In genomic region chr3:126261270-126261669, GRCm38 (mm10) we compare ENCODE assay signal across 16 mouse cellular contexts.
DNase-seq lines count a peak whose midpoint lies in the region; ATAC-seq and TF ChIP-seq lines count a peak whose summit lies in the region.
"Had no signal": no experiment of that assay in that cellular context is flagged by ENCODE, and none has a peak within 500 bp of the region (broad histone marks: within the 10 kb centered on the region; RNA-seq: fewer than 3 reads in every experiment).

No protein-coding gene starts in this region.

- ATAC-seq in intestine, postnatal 0 days, result no peak
- no peak for ATAC-seq in intestine, embryonic 15.5 days
- peak; percentile 44; the same call in 1 of the 2 replicates for ATAC-seq in midbrain, embryonic 11.5 days (ENCODE audit: low FRiP score)

- H3K9ac ChIP-seq in intestine, postnatal 0 days (ENCODE audit: low read depth, low read length), result no peak overlapping the region
- H3K9ac ChIP-seq in intestine, embryonic 15.5 days, result no peak overlapping the region
- H3K9ac ChIP-seq in midbrain, embryonic 11.5 days (ENCODE audit: low read length), result no peak overlapping the region
- H3K9ac ChIP-seq: hindbrain, embryonic 14.5 days; liver, embryonic 14.5 days had no signal

- DNase-seq in midbrain, embryonic 11.5 days (ENCODE audit: low spot score, missing footprints), result no peak
- DNase-seq in midbrain, embryonic 10.5 days (ENCODE audit: low spot score), result no peak
- peak; percentile 43 for DNase-seq in brain, adult 2 months (ENCODE audit: low read depth, low spot score)
- peak; percentile 26 for DNase-seq in retina, postnatal 1 day
- DNase-seq in thymus, postnatal 0 days (ENCODE audit: low spot score), result no peak
- DNase-seq in thymus, postnatal 4 days, result no peak
- DNase-seq: adrenal gland, postnatal 14 days; kidney, adult 9 months; right cerebral cortex, postnatal 14 days; thymus, adult 18-20 months had no signal

- 80% methylated on average over 8 of the region's 8 CpGs for whole genome bisulfite sequencing in intestine, postnatal 0 days
- WGBS in intestine, embryonic 15.5 days, result 87% methylated on average over 8 of the region's 8 CpGs
- 77% methylated on average over 4 of the region's 8 CpGs for WGBS in midbrain, embryonic 11.5 days
- 89% methylated on average over 8 of the region's 8 CpGs for WGBS in midbrain, embryonic 10.5 days

- H3K4me3 ChIP-seq in intestine, postnatal 0 days (ENCODE audit: low read depth, low read length), result no peak overlapping the region
- H3K4me3 ChIP-seq in intestine, embryonic 15.5 days (replicated peaks), result no peak overlapping the region
- no peak overlapping the region for H3K4me3 ChIP-seq in midbrain, embryonic 11.5 days (ENCODE audit: low read depth, low read length)
- no peak overlapping the region for H3K4me3 ChIP-seq in midbrain, embryonic 10.5 days
- H3K4me3 ChIP-seq: limb, embryonic 10.5 days had no signal

- H3K9me3 ChIP-seq in intestine, postnatal 0 days (ENCODE audit: control insufficient read depth), result no peaks in the 10 kb centered on the region
- no peaks in the 10 kb centered on the region for H3K9me3 ChIP-seq in intestine, embryonic 15.5 days
- H3K9me3 ChIP-seq in midbrain, embryonic 11.5 days (ENCODE audit: control insufficient read depth, low read length), result no peaks in the 10 kb centered on the region
- no peaks in the 10 kb centered on the region for H3K9me3 ChIP-seq in midbrain, embryonic 10.5 days (replicated peaks)
- H3K9me3 ChIP-seq: limb, embryonic 10.5 days had no signal

- TF ChIP-seq CTCF in intestine, postnatal 0 days (IDR thresholded peaks at IDR 0.05; ENCODE audit: low read depth), result peak; percentile 57

- H3K4me1 ChIP-seq in intestine, postnatal 0 days (replicated peaks; ENCODE audit: control insufficient read depth, insufficient read depth, low read length), result no peaks in the 10 kb centered on the region
- no peaks in the 10 kb centered on the region for H3K4me1 ChIP-seq in intestine, embryonic 15.5 days (replicated peaks)
- no peaks in the 10 kb centered on the region for H3K4me1 ChIP-seq in midbrain, embryonic 11.5 days (ENCODE audit: control insufficient read depth, insufficient read depth, low read length)
- no peaks in the 10 kb centered on the region for H3K4me1 ChIP-seq in midbrain, embryonic 10.5 days
- H3K4me1 ChIP-seq: limb, embryonic 10.5 days had no signal

- H3K4me2 ChIP-seq in intestine, postnatal 0 days (replicated peaks; ENCODE audit: low read depth), result no peak overlapping the region
- no peak overlapping the region for H3K4me2 ChIP-seq in intestine, embryonic 15.5 days (replicated peaks)
- no peak overlapping the region for H3K4me2 ChIP-seq in midbrain, embryonic 11.5 days
- H3K4me2 ChIP-seq: hindbrain, embryonic 14.5 days had no signal

- H3K27me3 ChIP-seq in intestine, postnatal 0 days (replicated peaks; ENCODE audit: control insufficient read depth, insufficient read depth, low read length), result no peaks in the 10 kb centered on the region
- no peaks in the 10 kb centered on the region for H3K27me3 ChIP-seq in intestine, embryonic 15.5 days (replicated peaks)
- H3K27me3 ChIP-seq in midbrain, embryonic 11.5 days (ENCODE audit: control insufficient read depth, insufficient read depth, low read length), result no peaks in the 10 kb centered on the region
- H3K27me3 ChIP-seq in midbrain, embryonic 10.5 days (ENCODE audit: low read depth, poor library complexity, severe bottlenecking), result no peaks in the 10 kb centered on the region

- H3K36me3 ChIP-seq in intestine, postnatal 0 days (ENCODE audit: control insufficient read depth, insufficient read depth), result no peaks in the 10 kb centered on the region
- no peaks in the 10 kb centered on the region for H3K36me3 ChIP-seq in intestine, embryonic 15.5 days
- H3K36me3 ChIP-seq in midbrain, embryonic 11.5 days (ENCODE audit: control insufficient read depth, insufficient read depth, low read length), result no peaks in the 10 kb centered on the region
- no peaks in the 10 kb centered on the region for H3K36me3 ChIP-seq in midbrain, embryonic 10.5 days
- H3K36me3 ChIP-seq: limb, embryonic 10.5 days had no signal

- no peak overlapping the region for H3K27ac ChIP-seq in intestine, postnatal 0 days (ENCODE audit: low read depth, low read length)
- no peak overlapping the region for H3K27ac ChIP-seq in intestine, embryonic 15.5 days
- H3K27ac ChIP-seq in midbrain, embryonic 11.5 days (ENCODE audit: low read depth, low read length), result no peak overlapping the region
- no peak overlapping the region for H3K27ac ChIP-seq in midbrain, embryonic 10.5 days (replicated peaks)
- H3K27ac ChIP-seq: hindbrain, embryonic 14.5 days; limb, embryonic 10.5 days; liver, embryonic 14.5 days; macrophage had no signal

Comparison
In these comparisons a context has a peak if more than half of its experiments do, and no peak if none do; other contexts are left out.
1. DNase-seq: peak in brain, adult 2 months (single experiment) and retina, postnatal 1 day (single experiment); none in midbrain, embryonic 11.5 days (single experiment), midbrain, embryonic 10.5 days (single experiment), thymus, postnatal 0 days (single experiment) and thymus, postnatal 4 days (single experiment).